Mouse (Mus musculus) layer of hippocampus, postnatal 10 days (tissue): ENCODE results near the gene Mrps35. TPM values are rescaled to one million over a fixed set of nuclear protein-coding genes. Genes with fewer than 3 reads are reported as not detected.

Source experiments
- total RNA-seq, 2 experiments: library from RNA; stranded (reverse); gene quantifications; 2 replicates each; pipeline ENCODE4 v1.2.3; 2021

Gene Mrps35
- total RNA-seq, 2 experiments from 2014 or later, result 43.5 to 50.7 TPM

Other genes starting within 250 kb of the Mrps35 start
- 10 to 100 TPM in 1 of 2 experiments, 1 to 10 TPM in 1; 9.8 to 14.1 TPM for gene Arntl2, start 246.7 kb upstream of the Mrps35 start, total RNA-seq
- not detected for gene Smco2, start 192.7 kb upstream of the Mrps35 start, total RNA-seq
- gene Ppfibp1, start 154.3 kb upstream of the Mrps35 start, total RNA-seq, result 10 to 100 TPM; 56.5 to 64.7 TPM
- not detected for gene 1700034J05Rik, start 88.3 kb upstream of the Mrps35 start, total RNA-seq
- gene Rep15, start 10.2 kb upstream of the Mrps35 start, total RNA-seq, result 1 to 10 TPM; 2.5 to 2.8 TPM
- gene Mansc4, start 44.3 kb downstream of the Mrps35 start, total RNA-seq, result under 1 TPM in 1 of 2 experiments, not detected in 1; 0.87 TPM
- gene Klhl42, start 48.6 kb downstream of the Mrps35 start, total RNA-seq, result 10 to 100 TPM; 23.5 to 25.7 TPM
- 1 to 10 TPM; 1.6 to 2.5 TPM for gene Pthlh, start 221.4 kb downstream of the Mrps35 start, total RNA-seq